Mouse (Mus musculus) liver, embryonic 11.5 days (tissue): Measurements from ENCODE around the gene Irs3. TPM values are rescaled to one million over a fixed set of nuclear protein-coding genes. Genes with fewer than 3 reads are reported as not detected.

Experiments
- ATAC-seq: fragments of 200-750 bp; cut with Nextera tagmentation; replicated peaks from 2 replicates; pipeline ENCODE4 v1.8.0; 2017; ENCODE audit warnings: moderate number of reproducible peaks, mild to moderate bottlenecking, moderate TSS enrichment, moderate library complexity; ENCODE audit not compliant: low FRiP score
- DNase-seq: peaks from one replicate; pipeline ENCODE4 v3.0.0-alpha.2; 2017; ENCODE audit warnings: low spot score
- H3K27ac ChIP-seq: fragments of 300-500 bp; sonication (generic); 2 replicates; pipeline ENCODE4 v1.5.1; 2014; ENCODE audit warnings: mild to moderate bottlenecking, low read depth, low read length, control low read depth
- H3K27me3 ChIP-seq: fragments of 300-500 bp; sonication (generic); replicated peaks from 2 replicates; pipeline ENCODE4 v1.6.1; 2014; ENCODE audit warnings: low read length, mixed read lengths; ENCODE audit not compliant: control insufficient read depth, insufficient read depth
- H3K36me3 ChIP-seq: fragments of 300-500 bp; sonication (generic); 2 replicates; pipeline ENCODE4 v1.6.1; 2014; ENCODE audit warnings: mild to moderate bottlenecking, low read length, moderate library complexity, mixed read lengths; ENCODE audit not compliant: control insufficient read depth, insufficient read depth
- H3K4me1 ChIP-seq: fragments of 300-500 bp; sonication (generic); replicated peaks from 2 replicates; pipeline ENCODE4 v1.6.1; 2014; ENCODE audit warnings: low read length, mixed read lengths; ENCODE audit not compliant: control insufficient read depth, insufficient read depth
- H3K4me2 ChIP-seq: fragments of 300-500 bp; sonication (generic); 2 replicates; pipeline ENCODE4 v1.6.1; 2014; ENCODE audit warnings: mild to moderate bottlenecking, control low read depth, moderate library complexity
- H3K4me3 ChIP-seq: fragments of 300-500 bp; sonication (generic); 2 replicates; pipeline ENCODE4 v1.5.1; 2014; ENCODE audit warnings: low read depth, low read length, control low read depth
- H3K9ac ChIP-seq: fragments of 300-500 bp; sonication (generic); 2 replicates; pipeline ENCODE4 v1.6.1; 2014; ENCODE audit warnings: low read depth, low read length, control low read depth
- H3K9me3 ChIP-seq: fragments of 300-500 bp; sonication (generic); 2 replicates; pipeline ENCODE4 v1.6.1; 2016; ENCODE audit warnings: low read length, inconsistent platforms, mixed read lengths; ENCODE audit not compliant: control insufficient read depth
- WGBS: fragments of 180-500 bp; shearing (Covaris S2); extraction: QIAGEN DNeasy Blood & Tissue Kit; methylation state at CpG from one replicate; pipeline ENCODE4 v1.1.7; 2014; 5-methylcytosine and 5-hydroxymethylcytosine counted together
- polyA plus RNA-seq: library from polyadenylated mRNA; unstranded; fragments of >200 nt; fragmentation: Nextera tagmentation; extraction: Ambion mirVana; gene quantifications from 2 replicates; pipeline ENCODE4 v1.2.1, GENCODE M21; 2014

Irs3 gene
- polyA plus RNA-seq, 1 experiment from 2014 or later: 0.49 TPM

DNA sequence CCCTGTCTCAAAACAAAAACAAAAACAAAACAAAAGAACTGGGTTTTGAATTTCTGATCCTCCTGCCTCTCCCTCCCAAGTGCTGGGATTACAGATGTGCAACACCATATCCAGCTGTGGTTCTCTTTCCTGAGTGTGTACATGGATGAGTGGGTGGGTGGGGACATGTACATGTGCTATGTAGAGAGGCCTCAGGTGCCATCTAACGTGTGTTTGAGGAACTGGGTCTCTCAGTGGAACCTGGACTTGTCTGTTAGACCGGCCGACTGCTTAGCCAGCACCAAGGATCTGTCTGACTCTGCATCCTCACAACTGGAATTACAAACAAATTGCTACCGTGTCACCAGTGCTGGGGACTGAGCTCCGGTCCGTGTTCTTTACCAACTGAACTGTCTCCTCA is 47.9 kb downstream of the Irs3 start:
- DNase-seq (no peak), ATAC-seq (no peak)
- H3K9me3 ChIP-seq: no peaks in the 10 kb centered on the region
- peak overlapping the region; percentile 58 for H3K4me2 ChIP-seq
- no peak overlapping the region for H3K4me3 ChIP-seq
- WGBS: 79% methylated on average over 6 of the region's 6 CpGs
- H3K36me3 ChIP-seq: peaks cover 4% of the 10 kb centered on the region
- peaks cover 19% of the 10 kb centered on the region for H3K4me1 ChIP-seq
- H3K27ac ChIP-seq: peak overlapping the region; percentile 47
- 0 out of 2 replicates have a peak overlapping the region, but pooled peaks have one; percentile 3 for H3K9ac ChIP-seq
- no peaks in the 10 kb centered on the region for H3K27me3 ChIP-seq

DNA sequence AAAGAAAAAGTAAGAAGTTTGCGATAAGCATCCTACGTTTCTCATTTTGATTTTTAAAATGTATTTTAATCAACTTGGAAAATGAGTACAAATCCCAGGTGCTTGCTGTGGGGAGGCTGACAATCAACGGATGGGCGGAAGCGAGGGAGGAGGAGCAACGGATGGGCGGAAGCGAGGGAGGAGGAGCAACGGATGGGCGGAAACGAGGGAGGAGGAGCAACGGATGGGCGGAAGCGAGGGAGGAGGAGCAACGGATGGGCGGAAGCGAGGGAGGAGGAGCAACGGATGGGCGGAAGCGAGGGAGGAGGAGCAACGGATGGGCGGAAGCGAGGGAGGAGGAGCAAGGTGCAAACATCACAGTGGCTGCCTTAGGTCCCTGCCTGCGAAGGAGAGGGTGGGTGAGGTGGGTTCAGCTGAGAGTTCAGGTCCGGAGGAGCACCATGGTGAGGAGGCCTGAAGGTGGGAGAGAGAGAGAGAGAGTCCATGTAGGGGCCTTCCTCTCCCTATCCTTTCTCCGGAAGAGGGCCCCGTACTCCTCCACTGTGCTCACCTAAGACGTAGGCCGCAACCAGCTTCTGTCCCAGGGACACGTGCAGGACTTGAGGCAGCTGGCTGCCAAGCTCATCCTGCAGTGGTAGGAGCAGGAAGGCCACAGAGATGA is 48.8 kb downstream of the Irs3 start:
- Histone ChIP-seq H3K9ac (no peak overlapping the region), H3K4me3 (peak overlapping the region; percentile 7; the same call in 1 of the 2 replicates), H3K36me3 (peaks cover 4% of the 10 kb centered on the region), H3K4me1 (peaks cover 14% of the 10 kb centered on the region), H3K27ac (peak overlapping the region; percentile 3; the same call in 1 of the 2 replicates), H3K4me2 (peak overlapping the region; percentile 58), H3K9me3 (no peaks in the 10 kb centered on the region), H3K27me3 (no peaks in the 10 kb centered on the region)
- no peak for DNase-seq
- WGBS: 32% methylated on average over 30 of the region's 30 CpGs
- ATAC-seq: no peak

DNA sequence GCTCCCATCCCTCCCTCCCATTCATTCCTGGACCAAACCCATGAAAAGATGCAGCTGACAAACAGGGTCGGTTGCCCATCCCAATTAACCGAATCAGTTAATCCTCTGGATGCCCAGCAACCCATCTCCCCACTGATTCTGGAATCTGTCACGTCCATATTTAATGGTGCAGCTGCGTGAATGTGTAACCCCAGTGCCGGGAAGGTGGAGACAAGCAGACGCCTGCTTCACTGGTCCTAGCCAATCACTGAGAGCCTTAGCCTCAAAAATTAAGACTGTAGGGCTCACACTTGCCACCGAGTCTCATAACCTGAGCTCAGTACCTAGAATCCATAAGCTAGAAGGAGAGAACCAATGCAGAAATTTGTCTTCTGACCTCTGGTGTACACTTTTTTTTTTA is 49.6 kb downstream of the Irs3 start:
- Histone ChIP-seq H3K9me3 (no peaks in the 10 kb centered on the region), H3K27me3 (no peaks in the 10 kb centered on the region), H3K4me1 (peaks cover 14% of the 10 kb centered on the region), H3K27ac (no peak overlapping the region), H3K36me3 (peaks cover 4% of the 10 kb centered on the region), H3K9ac (no peak overlapping the region), H3K4me2 (no peak overlapping the region), H3K4me3 (no peak overlapping the region)
- WGBS: 80% methylated on average over 7 of the region's 7 CpGs
- DNase-seq (no peak), ATAC-seq (no peak)

Other genes with a start within 250 kb of the Irs3 start
- gene Zan, start 168.7 kb downstream of the Irs3 start, polyA plus RNA-seq: 0.39 and 0.49 TPM in 2 replicates
- 61.4 and 70.6 TPM in 2 replicates for gene Pop7, start 143.2 kb downstream of the Irs3 start, polyA plus RNA-seq
- gene Gigyf1, start 127.2 kb downstream of the Irs3 start, polyA plus RNA-seq: 7.0 and 9.0 TPM in 2 replicates
- gene Epo, start 112.5 kb downstream of the Irs3 start, polyA plus RNA-seq: 4.6 and 7.8 TPM in 2 replicates
- gene Gnb2, start 112.2 kb downstream of the Irs3 start, polyA plus RNA-seq: 306 and 319 TPM in 2 replicates
- 0.70 and 0.79 TPM in 2 replicates for gene Actl6b, start 92.2 kb downstream of the Irs3 start, polyA plus RNA-seq
- 60.5 and 65.4 TPM in 2 replicates for gene Tfr2, start 75.9 kb downstream of the Irs3 start, polyA plus RNA-seq
- gene Mospd3, start 44.7 kb downstream of the Irs3 start, polyA plus RNA-seq: 58.5 and 59.7 TPM in 2 replicates
- gene Pcolce, start 31.9 kb downstream of the Irs3 start, polyA plus RNA-seq: 43.9 and 49.2 TPM in 2 replicates
- gene Fbxo24, start 16.7 kb downstream of the Irs3 start, polyA plus RNA-seq: 0.18 TPM in 1 of 2 replicates, not detected in the other
- 46.6 and 54.5 TPM in 2 replicates for gene Lrch4, start 16.6 kb downstream of the Irs3 start, polyA plus RNA-seq
- 11.6 and 13.2 TPM in 2 replicates for gene Gm20605, start 16.5 kb downstream of the Irs3 start, polyA plus RNA-seq
- 7.1 and 11.9 TPM in 2 replicates for gene Sap25, start 4.4 kb downstream of the Irs3 start, polyA plus RNA-seq
- gene Agfg2, start 39.0 kb upstream of the Irs3 start, polyA plus RNA-seq: 29.3 and 32.4 TPM in 2 replicates
- 0.39 and 0.43 TPM in 2 replicates for gene Nyap1, start 95.9 kb upstream of the Irs3 start, polyA plus RNA-seq
- gene Tsc22d4, start 100.0 kb upstream of the Irs3 start, polyA plus RNA-seq: 129 and 134 TPM in 2 replicates
- 49.4 and 55.0 TPM in 2 replicates for gene Ppp1r35, start 133.1 kb upstream of the Irs3 start, polyA plus RNA-seq
- gene Mepce, start 141.9 kb upstream of the Irs3 start, polyA plus RNA-seq: 9.3 and 11.1 TPM in 2 replicates
- gene Zcwpw1, start 142.1 kb upstream of the Irs3 start, polyA plus RNA-seq: 10.2 and 13.1 TPM in 2 replicates
- gene Pilra, start 190.6 kb upstream of the Irs3 start, polyA plus RNA-seq: 1.3 and 1.5 TPM in 2 replicates
- 1.5 and 1.6 TPM in 2 replicates for gene Pilrb1, start 212.4 kb upstream of the Irs3 start, polyA plus RNA-seq
- gene Pilrb2, start 226.1 kb upstream of the Irs3 start, polyA plus RNA-seq: 1.3 and 2.1 TPM in 2 replicates